Comparison of ENCODE assay signal across 7 mouse cellular contexts in genomic region chr15:99416348-99416882, GRCm38 (mm10). TPM values are rescaled to one million over a fixed set of nuclear protein-coding genes. Genes with fewer than 3 reads are reported as not detected.
DNase-seq lines count a peak whose midpoint lies in the region; ATAC-seq and TF ChIP-seq lines count a peak whose summit lies in the region.

No protein-coding gene starts in this region.

- no peaks in the 10 kb centered on the region for H3K9me3 ChIP-seq in hindbrain, embryonic 16.5 days (ENCODE audit: control insufficient read depth, low read length)

- H3K4me3 ChIP-seq in hindbrain, embryonic 16.5 days (ENCODE audit: low read length), result no peak overlapping the region
- H3K4me3 ChIP-seq in left cerebral cortex, adult 2 months, result no peak overlapping the region

- H3K4me2 ChIP-seq in hindbrain, embryonic 16.5 days (ENCODE audit: low read length), result peak overlapping the region; percentile 39; the same call in 1 of the 2 replicates

- peaks cover 12% of the 10 kb centered on the region for H3K4me1 ChIP-seq in hindbrain, embryonic 16.5 days (ENCODE audit: control insufficient read depth, insufficient read depth, low read depth, low read length)

- no peak overlapping the region for H3K9ac ChIP-seq in hindbrain, embryonic 16.5 days (ENCODE audit: low read depth, low read length)

- intact Hi-C loops in left cerebral cortex, adult 2 months (cut with DNase I), result loop anchor here (1.0 to 10.0 kb wide), 2 partner anchors 54 to 358 kb away; partner anchors contain the start of gene Cers5

- DNase-seq in T-cell, adult 2 months (ENCODE audit: low spot score), result peak; percentile 86
- DNase-seq in cerebellum, adult 9-10 months, result peak; percentile 92
- peak; percentile 77 to 84 for DNase-seq in frontal cortex, postnatal 36 days (ENCODE audit: low spot score in 2 of 2)
- DNase-seq in left cerebral cortex, adult 2 months (ENCODE audit: extremely low spot score in 1 of 2, low spot score in 2 of 2), result peak; percentile 67 to 68
- peak; percentile 87 for DNase-seq in right cerebral cortex, postnatal 14 days

- no peak overlapping the region for H3K27ac ChIP-seq in hindbrain, embryonic 16.5 days (ENCODE audit: low read depth, low read length)
- H3K27ac ChIP-seq in left cerebral cortex, adult 2 months, result no peak overlapping the region

- WGBS in hindbrain, embryonic 16.5 days, result 26% methylated on average over 13 of the region's 13 CpGs

- peak; percentile 56; the same call in 1 of the 2 replicates for ATAC-seq in hindbrain, embryonic 16.5 days
- ATAC-seq in megakaryocyte-erythroid progenitor cell, adult 5-6 weeks (replicated peaks; ENCODE audit: low FRiP score, low TSS enrichment, poor library complexity, severe bottlenecking), result peak; percentile 52

- no peaks in the 10 kb centered on the region for H3K36me3 ChIP-seq in hindbrain, embryonic 16.5 days (ENCODE audit: control insufficient read depth, insufficient read depth, low read length)

- no peaks in the 10 kb centered on the region for H3K27me3 ChIP-seq in hindbrain, embryonic 16.5 days (replicated peaks; ENCODE audit: control insufficient read depth, insufficient read depth, low read length)

- TF ChIP-seq CTCF in left cerebral cortex, adult 2 months (IDR thresholded peaks at IDR 0.05), result peak; percentile 100

RNA-seq across cellular contexts. Expression of gene Tmbim6, which starts 23.7 kb away (rescaled TPM):
- polyA plus RNA-seq in hindbrain, embryonic 16.5 days (2015; fragmentation: Nextera tagmentation; extraction: Ambion mirVana), result 346 and 350 TPM in 2 replicates
- total RNA-seq in left cerebral cortex, adult 2 months (2021), result 100 to 1,000 TPM; 332 to 333 TPM
- total RNA-seq in megakaryocyte-erythroid progenitor cell, adult 5-6 weeks (2014; fragmentation: Nextera tagmentation), result 165 and 208 TPM in 2 replicates
- total RNA-seq in megakaryocyte-erythroid progenitor cell, adult 5-6 weeks (2017), result 86.9 and 93.6 TPM in 2 replicates

RNA-seq across cellular contexts. Expression of gene Nckap5l, which starts 41.1 kb away (rescaled TPM):
- 11.6 and 17.7 TPM in 2 replicates for polyA plus RNA-seq in hindbrain, embryonic 16.5 days (2015; fragmentation: Nextera tagmentation; extraction: Ambion mirVana)
- total RNA-seq in left cerebral cortex, adult 2 months (2021), result 10 to 100 TPM; 19.2 to 21.3 TPM
- total RNA-seq in megakaryocyte-erythroid progenitor cell, adult 5-6 weeks (2014; fragmentation: Nextera tagmentation), result 1.6 and 16.0 TPM in 2 replicates
- 0.52 and 7.4 TPM in 2 replicates for total RNA-seq in megakaryocyte-erythroid progenitor cell, adult 5-6 weeks (2017)

RNA-seq across cellular contexts. Expression of gene Fmnl3, which starts 46.1 kb away (rescaled TPM):
- polyA plus RNA-seq in hindbrain, embryonic 16.5 days (2015; fragmentation: Nextera tagmentation; extraction: Ambion mirVana), result 7.4 and 9.7 TPM in 2 replicates
- total RNA-seq in left cerebral cortex, adult 2 months (2021), result 10 to 100 TPM in 1 of 2 experiments, 1 to 10 TPM in 1; 10.0 to 11.4 TPM
- 0.70 and 4.9 TPM in 2 replicates for total RNA-seq in megakaryocyte-erythroid progenitor cell, adult 5-6 weeks (2014; fragmentation: Nextera tagmentation)
- 0.61 and 1.8 TPM in 2 replicates for total RNA-seq in megakaryocyte-erythroid progenitor cell, adult 5-6 weeks (2017)

RNA-seq across cellular contexts. Expression of gene Bcdin3d, which starts 58.1 kb away (rescaled TPM):
- 16.8 and 17.7 TPM in 2 replicates for polyA plus RNA-seq in hindbrain, embryonic 16.5 days (2015; fragmentation: Nextera tagmentation; extraction: Ambion mirVana)
- 1 to 10 TPM; 3.7 to 5.4 TPM for total RNA-seq in left cerebral cortex, adult 2 months (2021)
- 6.5 and 11.4 TPM in 2 replicates for total RNA-seq in megakaryocyte-erythroid progenitor cell, adult 5-6 weeks (2014; fragmentation: Nextera tagmentation)
- 5.3 and 6.6 TPM in 2 replicates for total RNA-seq in megakaryocyte-erythroid progenitor cell, adult 5-6 weeks (2017)
